ENCODE assay signal across 9 mouse cellular contexts in the genomic region with DNA sequence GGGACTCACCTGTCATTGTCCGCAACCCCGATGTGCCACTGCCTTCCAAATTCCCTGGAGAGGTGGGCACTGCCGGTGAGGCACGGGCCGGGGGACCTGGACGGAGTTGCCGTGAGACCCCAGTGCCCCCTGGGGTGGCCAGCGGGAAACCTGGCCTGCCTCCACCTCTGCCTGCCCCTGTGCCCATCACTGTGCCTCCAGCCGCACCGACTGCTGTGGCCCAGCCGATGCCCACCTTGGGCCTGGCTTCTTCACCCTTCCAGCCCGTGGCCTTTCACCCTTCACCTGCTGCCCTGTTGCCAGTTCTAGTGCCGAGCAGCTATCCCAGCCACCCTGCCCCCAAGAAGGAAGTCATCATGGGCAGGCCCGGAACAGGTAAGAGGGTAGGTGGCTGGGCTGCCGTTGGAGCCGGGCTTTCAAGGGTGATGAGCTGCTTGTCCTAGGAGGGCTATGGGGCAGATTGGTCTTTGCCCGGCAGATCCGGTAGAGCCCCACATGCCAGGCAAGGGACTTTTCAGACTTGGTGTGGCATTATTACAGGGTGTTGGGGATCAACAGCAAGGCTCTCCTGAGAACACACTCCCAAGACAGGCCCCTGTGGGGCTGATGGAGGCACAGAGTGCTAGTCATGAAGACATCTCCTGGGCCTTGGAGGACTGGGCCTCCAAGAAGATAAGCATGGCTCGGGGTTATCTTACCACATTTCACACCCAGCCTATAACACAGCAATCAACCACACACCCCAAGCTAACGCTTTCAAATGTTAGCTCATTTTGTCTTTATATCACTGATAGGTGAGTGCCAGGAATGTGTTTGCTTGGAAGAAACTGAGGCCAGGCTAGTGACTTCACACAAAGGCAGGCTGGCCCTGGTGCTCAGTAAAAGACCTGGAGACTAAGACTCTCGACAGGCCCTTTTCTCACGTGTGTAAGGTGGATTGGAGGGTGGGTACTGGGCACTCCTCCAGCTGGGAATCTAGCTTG. TPM values are rescaled to one million over a fixed set of nuclear protein-coding genes. Genes with fewer than 3 reads are reported as not detected.
A peak's percentile ranks its signal among the peaks of the same experiment; 100 is the strongest.
DNase-seq lines count a peak whose midpoint lies in the region; ATAC-seq and TF ChIP-seq lines count a peak whose summit lies in the region.
"Had no signal": no experiment of that assay in that cellular context is flagged by ENCODE, and none has a peak within 500 bp of the region (broad histone marks: within the 10 kb centered on the region; RNA-seq: fewer than 3 reads in every experiment).

No protein-coding gene starts in this region.

- no peak for ATAC-seq in G1E (ENCODE audit: extremely low read depth, insufficient number of reproducible peaks, low FRiP score, poor library complexity, severe bottlenecking)
- ATAC-seq in erythroblast, adult 5-6 weeks (replicated peaks; ENCODE audit: low FRiP score, poor library complexity, severe bottlenecking): peak; percentile 42
- ATAC-seq in liver, embryonic 12.5 days: peak; percentile 83

- peak; percentile 16 for DNase-seq in kidney, postnatal 10 days
- DNase-seq in kidney, adult 11 months: no peak
- DNase-seq in G1E (ENCODE audit: low spot score): peak; percentile 44
- DNase-seq in layer of hippocampus, postnatal 25 days (ENCODE audit: extremely low spot score in 1 of 2, low spot score in 1 of 2): no peak
- no peak for DNase-seq in T-cell, adult 2 months (ENCODE audit: low spot score)
- no peak for DNase-seq in retina, postnatal 1 day

- H3K4me3 ChIP-seq in G1E (ENCODE audit: low read depth, low read length): peak overlapping the region; percentile 65; the same call in 1 of the 2 replicates
- H3K4me3 ChIP-seq in liver, embryonic 12.5 days: peak overlapping the region; percentile 29

- peak overlapping the region; percentile 95 for H3K27ac ChIP-seq in liver, embryonic 12.5 days

- peaks cover 76% of the 10 kb centered on the region for H3K36me3 ChIP-seq in G1E (replicated peaks)
- H3K36me3 ChIP-seq in liver, embryonic 12.5 days: peaks cover 32% of the 10 kb centered on the region

- peak overlapping the region; percentile 66 for H3K4me2 ChIP-seq in liver, embryonic 12.5 days

- H3K27me3 ChIP-seq in G1E (ENCODE audit: insufficient read depth, low read length): no peaks in the 10 kb centered on the region
- no peaks in the 10 kb centered on the region for H3K27me3 ChIP-seq in liver, embryonic 12.5 days (replicated peaks)

- peak overlapping the region; percentile 53 for H3K9ac ChIP-seq in liver, embryonic 12.5 days

- no peaks in the 10 kb centered on the region for H3K9me3 ChIP-seq in G1E (replicated peaks)
- no peaks in the 10 kb centered on the region for H3K9me3 ChIP-seq in liver, embryonic 12.5 days (replicated peaks)

- WGBS in liver, embryonic 12.5 days (ENCODE audit: insufficient replicate concordance): 72% methylated on average over 22 of the region's 22 CpGs

- H3K4me1 ChIP-seq in G1E (ENCODE audit: insufficient read depth, low read depth, low read length): peaks cover 98% of the 10 kb centered on the region
- peaks cover 98% of the 10 kb centered on the region for H3K4me1 ChIP-seq in liver, embryonic 12.5 days

- TF ChIP-seq CTCF in G1E (IDR thresholded peaks at IDR 0.05; ENCODE audit: low read depth, low read length): no peak

RNA-seq across cellular contexts. Expression of a gene that starts 6.0 kb away (rescaled TPM):
- total RNA-seq in G1E (2014; fragmentation: Nextera tagmentation) (154 and 160 TPM in 2 replicates), G1E (2017) (32.2 and 36.6 TPM in 2 replicates)
- 381 and 382 TPM in 2 replicates for polyA plus RNA-seq in G1E (2012)
- total RNA-seq in erythroblast, adult 5-6 weeks (2015; ENCODE audit: low replicate concordance): 60.2 and 77.4 TPM in 2 replicates
- total RNA-seq in erythroblast, adult 5-6 weeks (2017; ENCODE audit: low replicate concordance): 15.3 and 26.6 TPM in 2 replicates
- polyA plus RNA-seq in liver, embryonic 12.5 days (2016; fragmentation: Nextera tagmentation; extraction: Ambion mirVana): 17.0 TPM in 2 replicates
- total RNA-seq in layer of hippocampus, postnatal 25 days (2021): 100 to 1,000 TPM; 176 to 220 TPM

RNA-seq across cellular contexts. Expression of a gene that starts 23.0 kb away (rescaled TPM):
- total RNA-seq in G1E (2014; fragmentation: Nextera tagmentation) (31.5 and 43.4 TPM in 2 replicates), G1E (2017) (6.9 TPM in 2 replicates)
- 97.7 and 117 TPM in 2 replicates for polyA plus RNA-seq in G1E (2012)
- 3.3 and 3.6 TPM in 2 replicates for total RNA-seq in erythroblast, adult 5-6 weeks (2015; ENCODE audit: low replicate concordance)
- 2.4 and 2.6 TPM in 2 replicates for total RNA-seq in erythroblast, adult 5-6 weeks (2017; ENCODE audit: low replicate concordance)
- polyA plus RNA-seq in liver, embryonic 12.5 days (2016; fragmentation: Nextera tagmentation; extraction: Ambion mirVana): 6.5 and 7.5 TPM in 2 replicates
- total RNA-seq in layer of hippocampus, postnatal 25 days (2021): 10 to 100 TPM; 44.4 to 51.1 TPM

RNA-seq across cellular contexts. Expression of a gene that starts 24.2 kb away (rescaled TPM):
- total RNA-seq in G1E (2014; fragmentation: Nextera tagmentation): 39.0 and 41.3 TPM in 2 replicates
- 76.9 and 94.6 TPM in 2 replicates for total RNA-seq in G1E (2017)
- 69.0 and 79.2 TPM in 2 replicates for polyA plus RNA-seq in G1E (2012)
- 1.9 and 2.9 TPM in 2 replicates for total RNA-seq in erythroblast, adult 5-6 weeks (2015; ENCODE audit: low replicate concordance)
- 0.98 TPM in 1 of 2 replicates, not detected in the other for total RNA-seq in erythroblast, adult 5-6 weeks (2017; ENCODE audit: low replicate concordance)
- polyA plus RNA-seq in liver, embryonic 12.5 days (2016; fragmentation: Nextera tagmentation; extraction: Ambion mirVana): 44.1 and 51.0 TPM in 2 replicates
- 10 to 100 TPM; 19.2 to 25.2 TPM for total RNA-seq in layer of hippocampus, postnatal 25 days (2021)

RNA-seq across cellular contexts. Expression of a gene that starts 27.7 kb away (rescaled TPM):
- total RNA-seq in G1E (2014; fragmentation: Nextera tagmentation) (not detected in 2 replicates), G1E (2017) (not detected in 2 replicates)
- polyA plus RNA-seq in G1E (2012): 0.07 TPM in 1 of 2 replicates, not detected in the other
- not detected in 2 replicates for total RNA-seq in erythroblast, adult 5-6 weeks (2015; ENCODE audit: low replicate concordance)
- not detected in 2 replicates for total RNA-seq in erythroblast, adult 5-6 weeks (2017; ENCODE audit: low replicate concordance)
- polyA plus RNA-seq in liver, embryonic 12.5 days (2016; fragmentation: Nextera tagmentation; extraction: Ambion mirVana): 0.10 and 0.14 TPM in 2 replicates
- not detected for total RNA-seq in layer of hippocampus, postnatal 25 days (2021)
- total RNA-seq: heart, postnatal 36 days had no signal

RNA-seq across cellular contexts. Expression of a gene that starts 32.4 kb away (rescaled TPM):
- total RNA-seq in G1E (2014; fragmentation: Nextera tagmentation): not detected in 2 replicates
- not detected in 2 replicates for total RNA-seq in G1E (2017)
- not detected in 2 replicates for polyA plus RNA-seq in G1E (2012)
- not detected in 2 replicates for total RNA-seq in erythroblast, adult 5-6 weeks (2015; ENCODE audit: low replicate concordance)
- total RNA-seq in erythroblast, adult 5-6 weeks (2017; ENCODE audit: low replicate concordance): not detected in 2 replicates
- polyA plus RNA-seq in liver, embryonic 12.5 days (2016; fragmentation: Nextera tagmentation; extraction: Ambion mirVana): 0.14 TPM in 2 replicates
- total RNA-seq in layer of hippocampus, postnatal 25 days (2021): 10 to 100 TPM; 26.0 to 28.1 TPM
- total RNA-seq: heart, postnatal 36 days had no signal

Comparison
In these comparisons a context has a peak if more than half of its experiments do, and no peak if none do; other contexts are left out.
1. DNase-seq: peak in kidney, postnatal 10 days (single experiment) and G1E (single experiment); none in kidney, adult 11 months (single experiment), layer of hippocampus, postnatal 25 days (0 of 2), T-cell, adult 2 months (single experiment) and retina, postnatal 1 day (single experiment).
2. RNA of a gene that starts 24.2 kb away (total RNA-seq): 39.0 to 94.6 TPM in G1E and 19.2 to 25.2 TPM in layer of hippocampus, postnatal 25 days; 0.98 to 2.9 TPM in erythroblast, adult 5-6 weeks; every median in the first group is over 4 times any median in the second.